Mouse (Mus musculus) heart, adult 2 months (tissue): ENCODE measurements around the gene Cib1.

Experiments
- CTCF ChIP-seq: fragments of 200-600 bp; IDR thresholded peaks from 2 replicates; pipeline ENCODE4 v1.8.1; 2022; ENCODE audit warnings: antibody characterized with exemption, mild to moderate bottlenecking, moderate library complexity
- EP300 ChIP-seq: fragments of 200-500 bp; IDR thresholded peaks from 2 replicates; pipeline ENCODE4 v1.6.1; 2011; ENCODE audit warnings: low read depth, low read length, control low read depth; ENCODE audit not compliant: insufficient read depth

- TF ChIP-seq CTCF (no peak), EP300 (no peak)
These were observed 52.4 kb downstream of the Cib1 start for GRCm38 (mm10) chr7:80180202-80180601.
